Mouse (Mus musculus) heart, postnatal 25 days (tissue): ENCODE measurements at regions not wholly inside any gene's neighbourhood (a gene's known extent, or its start where the extent isn't known, plus 50 kb on each side); places are given as distances from the start of the nearest gene placed in this dataset.

Experiments used
- DNase-seq: peaks from one replicate; pipeline ENCODE4 v3.0.0; 2022; ENCODE audit warnings: low spot score
- intact Hi-C: fragments of 180-260 bp; cut with DNase I; formaldehyde crosslinking; loops from one replicate; pipeline ENCODE4 v1.15.1; 2025

- intact Hi-C loops: no loop called here
- no peak for DNase-seq
These were observed 212.3 kb downstream of the Snx10 start for GRCm38 (mm10) chr6:51736051-51736450.

DNA sequence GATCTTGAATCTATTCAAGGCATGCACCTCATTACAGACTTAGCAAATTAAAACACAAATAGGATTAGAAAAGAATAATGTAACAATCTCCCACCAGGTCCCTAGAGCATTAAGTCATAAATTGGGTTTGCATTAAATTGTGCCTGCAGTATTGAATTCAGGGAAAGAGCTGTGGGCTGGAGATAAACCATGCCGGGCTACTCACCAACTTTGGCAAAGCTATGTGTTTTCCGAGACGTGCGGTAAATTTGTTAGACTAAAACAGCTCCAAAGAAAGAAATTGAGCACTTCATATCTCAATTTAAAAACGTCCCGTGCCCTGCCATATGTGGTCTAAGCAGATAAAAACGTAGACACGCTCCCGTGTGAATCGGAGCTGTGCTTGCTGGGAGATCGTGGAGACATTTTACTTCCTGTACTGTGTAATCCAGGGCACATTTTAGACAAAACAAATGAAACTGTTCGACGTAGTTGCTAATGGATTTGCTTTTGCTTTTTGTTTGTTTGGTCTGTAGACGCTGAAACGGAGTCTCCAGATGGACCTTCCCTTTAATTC is 219.5 kb downstream of the Snx10 start:
- DNase-seq: no peak
- intact Hi-C loops: no loop called here

DNA sequence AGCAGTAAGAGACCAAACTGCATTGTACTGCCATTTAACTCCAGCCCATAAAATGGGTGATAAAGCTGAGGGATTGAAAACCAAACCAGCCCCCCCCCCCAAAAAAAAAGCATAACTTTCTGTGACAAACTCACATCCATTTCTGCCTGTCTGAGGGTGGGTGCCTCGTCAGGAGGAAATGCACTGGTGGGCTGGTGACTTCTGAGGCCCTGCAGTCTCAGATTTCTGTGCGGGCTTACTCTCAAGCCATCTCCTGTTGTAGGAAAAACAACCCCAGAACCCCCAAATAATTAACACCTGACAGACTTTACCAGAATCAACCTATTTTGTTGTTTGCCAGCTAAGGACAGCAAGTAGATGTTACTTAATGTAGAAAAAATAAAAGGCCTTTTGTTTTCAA is 220.9 kb downstream of the Snx10 start:
- DNase-seq: no peak
- intact Hi-C loops: no loop called here

DNA sequence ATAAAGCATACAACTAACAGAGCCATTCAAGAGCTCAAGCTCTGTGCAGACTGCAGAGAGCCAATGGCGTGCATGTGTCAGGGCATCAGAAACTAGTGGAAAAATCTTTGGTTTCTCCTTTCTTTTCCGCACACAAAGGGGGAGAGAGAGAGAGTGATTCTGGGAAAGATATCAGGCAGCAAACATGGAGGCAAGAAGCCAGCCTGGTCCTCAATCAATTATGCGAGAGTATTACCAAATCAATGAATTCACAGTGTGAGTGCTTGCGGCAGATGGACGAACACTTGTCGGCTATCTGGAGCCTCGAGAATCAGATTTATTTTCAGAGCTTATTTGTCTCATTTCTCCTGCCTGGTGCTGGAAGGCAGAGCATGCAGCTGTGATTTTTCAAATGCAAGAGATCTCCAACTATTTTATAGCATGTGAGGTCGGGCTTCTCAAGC is 230.6 kb downstream of the Snx10 start:
- intact Hi-C loops: no loop called here
- DNase-seq: no peak

DNA sequence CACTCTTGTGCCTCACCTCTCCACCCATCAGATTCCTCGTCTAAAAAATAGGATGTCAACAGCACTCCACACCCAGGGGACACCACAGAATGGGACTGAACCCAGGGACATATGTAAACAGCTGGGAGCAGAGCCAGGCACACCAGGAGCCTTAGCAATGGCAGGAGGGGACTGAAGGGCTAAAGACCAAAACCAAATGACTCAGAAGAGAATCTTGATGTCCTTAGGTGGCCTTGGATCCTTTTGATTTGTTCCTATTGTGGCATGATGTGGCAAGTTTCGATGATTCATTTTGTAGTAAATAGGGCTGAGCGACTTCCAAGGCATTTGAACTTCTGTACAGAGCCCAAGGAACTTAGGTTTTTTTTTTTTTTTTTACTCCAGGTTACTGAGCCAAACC is 233.4 kb downstream of the Snx10 start:
- intact Hi-C loops: no loop called here
- DNase-seq: no peak

GRCm38 (mm10) chr6:51757746-51758145 is 234.0 kb downstream of the Snx10 start:
- no peak for DNase-seq
- intact Hi-C loops: no loop called here

GRCm38 (mm10) chr6:51758781-51759180 is 235.1 kb downstream of the Snx10 start:
- no peak for DNase-seq

GRCm38 (mm10) chr6:51760372-51760771 is 236.7 kb downstream of the Snx10 start:
- no peak for DNase-seq
- intact Hi-C loops: no loop called here

More at GRCm38 (mm10) chr6:51758781-51759180, 235.1 kb downstream of the Snx10 start:
- intact Hi-C loops: no loop called here

- no peak for DNase-seq
These were observed 237.8 kb downstream of the Snx10 start for GRCm38 (mm10) chr6:51761506-51761905.

GRCm38 (mm10) chr6:51766482-51766881 is 242.8 kb downstream of the Snx10 start:
- DNase-seq: no peak
- intact Hi-C loops: no loop called here

More at GRCm38 (mm10) chr6:51761506-51761905, 237.8 kb downstream of the Snx10 start:
- intact Hi-C loops: no loop called here

DNA sequence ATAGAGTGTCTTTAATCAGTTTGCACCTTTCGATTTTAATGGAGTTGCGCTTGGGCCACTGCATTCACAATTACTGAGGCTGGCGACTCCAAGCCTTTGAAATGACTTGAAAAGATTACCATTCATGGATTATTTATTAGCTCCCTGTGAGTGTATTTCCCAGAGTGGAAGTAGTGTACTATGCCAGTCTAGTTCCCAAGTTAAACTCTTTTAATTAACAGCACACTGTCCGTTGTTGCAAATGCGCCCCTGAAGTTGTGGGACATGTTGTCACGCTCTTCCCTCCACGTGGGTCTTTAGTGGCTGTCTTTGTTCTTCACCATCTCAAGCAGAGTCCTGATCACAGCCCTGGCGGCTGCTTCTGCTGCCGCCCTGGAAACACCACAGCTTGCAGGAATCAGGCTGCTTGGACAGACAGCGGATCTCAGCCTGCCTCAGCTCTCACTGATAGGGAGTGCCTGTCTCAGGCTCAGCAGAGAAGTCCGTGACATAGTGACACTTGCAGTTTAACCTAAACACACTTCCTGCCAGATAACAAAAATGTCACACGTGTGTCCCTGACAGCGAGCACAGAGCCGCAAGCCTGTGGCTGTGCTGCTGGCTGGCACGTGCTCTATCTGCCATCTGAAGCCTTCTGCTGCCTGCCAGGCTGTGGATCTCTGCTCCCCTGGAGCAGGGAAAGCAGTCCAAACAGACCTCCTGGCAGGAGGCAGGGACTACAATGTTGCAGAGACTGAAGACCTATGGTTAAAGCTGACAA is 244.1 kb downstream of the Snx10 start:
- intact Hi-C loops: no loop called here
- DNase-seq: no peak

GRCm38 (mm10) chr6:51771001-51771400 is 241.3 kb downstream of the Skap2 start:
- intact Hi-C loops: no loop called here
- DNase-seq: no peak

DNA sequence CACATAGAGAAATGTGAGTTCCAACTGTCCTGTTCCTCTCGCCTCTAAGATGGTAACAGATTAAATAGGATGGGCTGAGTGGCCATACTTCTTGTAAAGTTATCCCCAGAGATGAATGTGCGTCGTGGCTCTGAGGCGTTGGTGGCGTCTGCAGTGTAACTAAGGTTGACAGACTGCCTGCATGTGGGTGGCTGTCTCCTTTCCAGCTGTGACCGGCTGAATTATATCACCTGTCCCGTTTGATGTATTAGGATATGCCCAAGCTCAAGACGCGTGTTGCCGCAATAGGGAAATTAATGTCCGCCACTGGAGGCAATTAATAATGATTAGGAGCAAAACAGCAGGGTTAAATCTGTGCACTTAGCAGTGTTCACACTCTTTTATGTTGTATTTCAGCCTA is 240.9 kb downstream of the Skap2 start:
- no peak for DNase-seq
- intact Hi-C loops: no loop called here

DNA sequence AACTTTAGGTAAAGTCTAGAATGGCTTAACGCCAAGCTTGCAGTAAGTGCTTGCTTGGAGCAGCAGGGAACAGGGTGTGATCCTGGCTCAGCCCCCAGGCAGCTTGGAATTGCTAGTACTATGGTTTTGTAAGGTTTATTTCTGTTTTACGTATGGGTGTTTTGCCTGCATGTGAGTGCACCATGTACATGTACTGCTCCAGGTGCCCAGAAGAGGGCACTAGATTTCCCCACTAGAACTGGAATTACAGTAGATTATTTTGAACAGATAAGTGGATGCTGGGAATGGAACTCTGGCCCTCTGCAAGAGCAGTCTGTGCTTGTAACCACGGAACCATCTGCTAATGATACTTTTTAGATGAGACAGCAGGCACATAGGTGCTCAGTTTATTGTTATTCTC is 237.6 kb downstream of the Skap2 start:
- intact Hi-C loops: no loop called here
- no peak for DNase-seq

DNA sequence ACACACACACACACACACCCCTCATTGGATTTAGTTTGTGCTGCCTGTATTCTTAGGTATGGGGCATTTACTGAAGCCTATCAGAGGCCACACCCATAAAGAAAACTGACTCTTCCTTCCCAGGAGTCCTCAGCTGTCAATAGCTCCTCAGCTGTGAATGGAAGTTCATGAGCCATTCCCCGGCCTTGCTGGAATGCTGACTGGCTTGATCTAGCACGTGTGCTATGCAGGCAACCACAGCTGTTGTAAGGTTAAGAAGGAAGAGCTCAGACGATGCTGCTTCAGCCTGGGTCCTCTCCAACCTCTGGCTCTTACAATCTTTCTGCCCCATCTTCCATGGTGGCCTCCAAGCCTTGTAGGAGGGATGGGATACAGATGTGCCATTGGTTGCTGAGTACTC is 226.7 kb downstream of the Skap2 start:
- no peak for DNase-seq
- intact Hi-C loops: no loop called here

DNA sequence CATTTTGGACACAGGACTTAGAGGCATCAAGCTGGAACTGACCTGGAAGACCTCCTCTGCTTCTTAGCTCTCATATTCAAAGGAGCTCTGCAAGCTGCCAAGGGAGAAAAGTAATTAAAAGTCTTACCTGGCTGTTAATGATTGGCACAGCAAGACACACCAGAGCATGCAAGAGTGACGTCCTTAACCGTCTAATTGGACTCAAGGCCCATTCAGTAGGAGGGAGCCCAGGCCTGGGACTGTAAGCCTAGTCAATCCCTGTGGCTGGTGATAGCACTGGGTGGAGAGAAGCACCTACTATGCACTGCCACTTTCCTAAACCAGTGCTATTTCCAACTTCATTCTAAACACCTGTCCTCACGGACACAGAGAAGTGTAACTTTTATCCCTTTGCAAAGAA is 225.5 kb downstream of the Skap2 start:
- intact Hi-C loops: no loop called here
- no peak for DNase-seq

DNA sequence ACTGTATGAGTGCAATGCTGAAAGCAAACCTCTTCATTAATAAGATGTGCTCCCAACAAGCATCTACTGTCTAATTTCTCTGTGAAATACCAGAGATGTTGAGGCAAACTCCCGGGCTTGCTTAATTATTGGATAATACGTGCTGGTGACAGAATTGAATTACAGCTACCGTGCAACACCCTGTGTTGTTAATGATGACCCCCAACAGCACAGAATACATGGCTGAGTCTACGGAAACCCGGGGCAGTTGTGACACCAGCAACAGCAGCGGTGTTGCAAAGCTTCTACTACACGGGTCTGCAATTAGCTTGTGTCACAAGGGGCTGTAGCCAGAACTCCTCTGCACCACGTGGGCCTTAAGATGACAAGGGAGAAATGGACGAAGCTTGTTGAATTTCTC is 224.2 kb downstream of the Skap2 start:
- no peak for DNase-seq
- intact Hi-C loops: no loop called here

DNA sequence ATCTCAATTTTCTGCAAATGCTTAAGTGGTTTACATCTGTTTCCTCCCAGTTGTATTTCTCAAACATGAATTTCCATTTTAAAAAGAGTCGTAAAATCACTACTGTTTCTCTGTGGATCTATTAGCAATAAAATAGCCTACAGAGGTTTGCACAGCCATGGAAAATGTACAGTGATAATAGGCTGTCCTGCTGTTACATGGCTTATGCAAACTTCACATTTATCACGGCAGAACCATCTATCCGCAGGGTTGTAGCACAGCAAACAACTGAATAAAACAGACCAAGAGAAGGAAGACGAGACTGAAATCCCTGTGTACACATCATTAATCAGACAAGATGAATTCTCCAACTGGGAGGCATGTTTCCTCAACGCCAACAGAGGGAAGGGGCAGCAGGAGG is 222.1 kb downstream of the Skap2 start:
- intact Hi-C loops: no loop called here
- DNase-seq: no peak

GRCm38 (mm10) chr6:51790693-51791092 is 221.7 kb downstream of the Skap2 start:
- intact Hi-C loops: no loop called here

GRCm38 (mm10) chr6:51795300-51795699 is 217.0 kb downstream of the Skap2 start:
- DNase-seq: no peak
- intact Hi-C loops: no loop called here

More at GRCm38 (mm10) chr6:51790693-51791092, 221.7 kb downstream of the Skap2 start:
- DNase-seq: no peak

GRCm38 (mm10) chr6:51798577-51799240 is 213.6 kb downstream of the Skap2 start:
- intact Hi-C loops: no loop called here
- DNase-seq: no peak
